18 mouse cellular contexts compared by ENCODE assay signal in genomic region chr12:14316392-14316791, GRCm38 (mm10).
"Had no signal": no experiment of that assay in that cellular context is flagged by ENCODE, and none has a peak within 500 bp of the region (broad histone marks: within the 10 kb centered on the region; RNA-seq: fewer than 3 reads in every experiment).

No protein-coding gene starts in this region.

- H3K36me3 ChIP-seq: kidney, embryonic 15.5 days; liver, embryonic 13.5 days; lung, embryonic 15.5 days; midbrain, embryonic 10.5 days; midbrain, embryonic 13.5 days; neural tube, embryonic 13.5 days; stomach, embryonic 15.5 days had no signal

- H3K27me3 ChIP-seq: kidney, embryonic 15.5 days; liver, embryonic 13.5 days; lung, embryonic 15.5 days; megakaryocyte, embryonic 14.5 days; midbrain, embryonic 13.5 days; neural tube, embryonic 13.5 days; stomach, embryonic 15.5 days had no signal

- DNase-seq: layer of hippocampus, postnatal 36 days; liver, embryonic 13.5 days; right cerebral cortex, postnatal 25 days; spleen, adult 18-20 months; thymus, adult 2 months; thymus, postnatal 14 days; thymus, postnatal 4 days had no signal

- H3K27ac ChIP-seq: kidney, embryonic 15.5 days; left cerebral cortex, adult 2 months; liver, embryonic 13.5 days; lung, embryonic 15.5 days; midbrain, embryonic 10.5 days; midbrain, embryonic 13.5 days; neural tube, embryonic 13.5 days; stomach, embryonic 15.5 days had no signal

- H3K4me2 ChIP-seq: kidney, embryonic 15.5 days; liver, embryonic 13.5 days; lung, embryonic 15.5 days; midbrain, embryonic 13.5 days; neural tube, embryonic 13.5 days; stomach, embryonic 15.5 days had no signal

- ATAC-seq: intestine, postnatal 0 days; midbrain, embryonic 13.5 days; midbrain, embryonic 16.5 days had no signal

- H3K9me3 ChIP-seq: kidney, embryonic 15.5 days; liver, embryonic 13.5 days; lung, embryonic 15.5 days; megakaryocyte, embryonic 14.5 days; midbrain, embryonic 10.5 days; midbrain, embryonic 13.5 days; neural tube, embryonic 13.5 days; stomach, embryonic 15.5 days had no signal

- H3K4me3 ChIP-seq: kidney, embryonic 15.5 days; left cerebral cortex, adult 2 months; liver, embryonic 13.5 days; lung, embryonic 15.5 days; megakaryocyte, embryonic 14.5 days; midbrain, embryonic 10.5 days; midbrain, embryonic 13.5 days; myocyte; neural tube, embryonic 13.5 days; stomach, embryonic 15.5 days had no signal

- H3K9ac ChIP-seq: kidney, embryonic 15.5 days; liver, embryonic 13.5 days; lung, embryonic 15.5 days; midbrain, embryonic 13.5 days; neural tube, embryonic 13.5 days; stomach, embryonic 15.5 days had no signal

- H3K4me1 ChIP-seq: kidney, embryonic 15.5 days; liver, embryonic 13.5 days; megakaryocyte, embryonic 14.5 days; midbrain, embryonic 10.5 days; midbrain, embryonic 13.5 days; neural tube, embryonic 13.5 days; stomach, embryonic 15.5 days had no signal
